Mouse (Mus musculus) C2C12 (cell line): ENCODE data around the gene Gorab.

Experiments used
- CTCF ChIP-seq: IDR thresholded peaks from one replicate; pipeline ENCODE4 v1.5.1; 2011; ENCODE audit not compliant: control insufficient read depth, insufficient read depth, insufficient read length
- FOSL1 ChIP-seq: IDR thresholded peaks from one replicate; pipeline ENCODE4 v1.8.0; 2011; ENCODE audit warnings: mild to moderate bottlenecking, low read length; ENCODE audit not compliant: poor library complexity, insufficient read depth, severe bottlenecking
- MAX ChIP-seq: IDR thresholded peaks from one replicate; pipeline ENCODE4 v1.6.1; 2011; ENCODE audit warnings: mild to moderate bottlenecking, control low read depth
- MYOD1 ChIP-seq: IDR thresholded peaks from one replicate; pipeline ENCODE4 v1.6.1; 2011; ENCODE audit warnings: low read depth; ENCODE audit not compliant: control insufficient read depth, insufficient read length
- MYOG ChIP-seq: IDR thresholded peaks from one replicate; pipeline ENCODE4 v1.6.1; 2011; ENCODE audit not compliant: control insufficient read depth, insufficient read length; ENCODE audit errors: extremely low read depth
- USF1 ChIP-seq: IDR thresholded peaks from one replicate; pipeline ENCODE4 v1.6.1; 2011; ENCODE audit warnings: low read depth, mild to moderate bottlenecking, control low read depth, moderate library complexity

DNA sequence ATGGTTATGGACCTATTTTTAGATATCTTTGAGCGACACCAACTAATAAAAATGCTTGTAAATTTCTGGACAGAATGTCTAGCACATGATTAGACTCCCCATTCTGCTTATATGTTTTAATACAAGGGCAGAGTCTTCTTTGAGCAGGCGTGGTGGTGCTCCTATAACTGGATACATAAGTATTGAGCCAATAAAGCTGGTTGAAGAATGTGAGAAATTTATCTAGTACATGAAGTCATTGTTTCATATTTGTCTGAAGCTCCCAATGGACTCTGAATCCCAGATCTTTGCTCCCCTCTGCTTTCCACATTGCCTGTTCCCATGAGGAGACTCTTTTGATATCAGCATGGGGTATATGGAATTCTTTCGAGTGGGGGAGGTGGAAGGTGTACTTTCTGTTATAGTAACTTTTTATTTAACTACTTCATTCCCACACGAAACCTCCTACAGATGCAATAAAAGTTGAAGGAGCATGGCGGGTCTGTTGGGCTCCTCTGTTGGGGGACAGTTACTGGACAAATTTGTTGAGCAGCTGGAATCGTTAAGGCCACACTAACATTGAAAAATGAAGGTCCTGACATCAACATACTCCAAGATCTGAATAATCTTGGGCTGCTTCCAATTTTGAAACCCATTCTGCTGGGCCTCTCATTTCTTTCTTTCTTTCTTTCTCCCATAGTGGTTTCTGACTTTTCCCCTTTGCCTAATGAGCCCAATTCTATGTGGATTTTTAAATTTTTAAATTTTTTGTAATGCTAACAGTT, 26.5 kb downstream of the Gorab start:
- TF ChIP-seq CTCF (no peak), USF1 (no peak), MYOG (no peak), FOSL1 (no peak), MAX (no peak), MYOD1 (no peak)
